Mouse (Mus musculus): Measurements from ENCODE around the gene Abcc1.

DNA sequence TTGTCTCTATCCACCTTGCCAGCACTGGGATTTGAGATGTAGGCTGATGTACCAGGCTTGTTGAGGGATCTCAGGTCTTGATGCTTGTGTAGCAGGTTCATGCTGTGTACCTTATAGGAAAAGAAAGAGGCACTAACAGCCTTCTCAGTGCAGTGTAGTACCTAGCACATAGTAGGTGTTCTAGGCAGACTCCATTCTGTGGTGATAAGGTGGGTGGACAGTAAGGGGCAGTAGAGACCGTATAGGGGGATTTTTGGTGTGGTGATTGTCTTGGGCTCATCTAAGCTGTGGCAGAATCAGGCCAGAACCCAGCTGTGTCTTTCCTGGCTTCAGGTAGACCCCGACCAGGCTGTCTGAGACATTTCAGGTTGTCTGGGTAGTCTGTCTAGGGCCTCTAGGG is 15.0 kb downstream of the Abcc1 start:
- no peak for TF ChIP-seq CTCF (IDR thresholded peaks at IDR 0.05; ENCODE audit: extremely low read depth, insufficient read length, insufficient replicate concordance, low read depth, low read length)
- no peak for TF ChIP-seq POLR2A (IDR thresholded peaks at IDR 0.05; ENCODE audit: low read depth, low read length)

Data from small intestine, adult 2 months (tissue).